Comparison of ENCODE assay signal across 8 mouse cellular contexts in genomic region chr3:138741649-138742565, GRCm38 (mm10). TPM values are rescaled to one million over a fixed set of nuclear protein-coding genes. Genes with fewer than 3 reads are reported as not detected.
DNase-seq lines count a peak whose midpoint lies in the region.

Gene Tspan5, plus strand, starts transcription at chr3:138742195.

- under 1% methylated on average over 92 of the region's 100 CpGs for WGBS in hindbrain, embryonic 10.5 days

- peaks cover 18% of the 10 kb centered on the region for H3K27me3 ChIP-seq in hindbrain, embryonic 10.5 days (ENCODE audit: insufficient read depth, poor library complexity, severe bottlenecking)

- peak within 1 kb of the TSS; percentile 96 for H3K27ac ChIP-seq in hindbrain, embryonic 10.5 days

- peaks cover 47% of the 10 kb centered on the region for H3K4me1 ChIP-seq in hindbrain, embryonic 10.5 days (replicated peaks)

- peak; percentile 89 for DNase-seq in NIH3T3 (ENCODE audit: low read depth)
- DNase-seq in cerebellum, adult 8-10 months: peak; percentile 78
- peak; percentile 60 to 83 for DNase-seq in frontal cortex, postnatal 10 days (ENCODE audit: low spot score in 2 of 2)
- DNase-seq in hindbrain, embryonic 10.5 days (ENCODE audit: low spot score): peak; percentile 77
- peak; percentile 76 to 86 for DNase-seq in layer of hippocampus, postnatal 10 days (ENCODE audit: low spot score in 2 of 2)
- DNase-seq in lung, postnatal 14 days: peak; percentile 79
- peak; percentile 86 for DNase-seq in ovary, postnatal 36 days (ENCODE audit: low spot score)
- peak; percentile 81 for DNase-seq in thymus, postnatal 25 days

- no peaks in the 10 kb centered on the region for H3K36me3 ChIP-seq in hindbrain, embryonic 10.5 days

- H3K9me3 ChIP-seq in hindbrain, embryonic 10.5 days: no peaks in the 10 kb centered on the region

- peak within 1 kb of the TSS; percentile 81 for H3K4me3 ChIP-seq in hindbrain, embryonic 10.5 days

RNA-seq across cellular contexts. Expression of gene Tspan5, which starts in this region (rescaled TPM):
- 33.0 and 46.4 TPM in 2 replicates for polyA plus RNA-seq in hindbrain, embryonic 10.5 days (2016; fragmentation: Nextera tagmentation; extraction: Ambion mirVana)
- 100 to 1,000 TPM; 149 to 163 TPM for total RNA-seq in layer of hippocampus, postnatal 10 days (2021)

Comparison
In these comparisons a context has a peak if more than half of its experiments do, and no peak if none do; other contexts are left out.
1. Peak in every context shown above with its lines: DNase-seq, H3K4me3 ChIP-seq and H3K27ac ChIP-seq.